Mouse (Mus musculus) megakaryocyte, embryonic 14.5 days (primary cell): ENCODE data around the gene Morc4. TPM values are rescaled to one million over a fixed set of nuclear protein-coding genes. Genes with fewer than 3 reads are reported as not detected.

Experiments
- H3K27me3 ChIP-seq: replicated peaks from 2 replicates; pipeline ENCODE3; 2012; ENCODE audit warnings: inconsistent platforms
- H3K36me3 ChIP-seq: replicated peaks from 2 replicates; pipeline ENCODE3; 2012; ENCODE audit warnings: low read length, inconsistent platforms, mixed read lengths
- H3K4me1 ChIP-seq: 2 replicates; pipeline ENCODE4 v1.6.1; 2012; ENCODE audit warnings: inconsistent platforms
- H3K4me3 ChIP-seq: replicated peaks from 2 replicates; pipeline ENCODE3; 2012; ENCODE audit warnings: moderate library complexity, mild to moderate bottlenecking, inconsistent platforms
- H3K9me3 ChIP-seq: 2 replicates; pipeline ENCODE4 v1.6.1; 2012; ENCODE audit warnings: inconsistent platforms
- FLI1 ChIP-seq: IDR thresholded peaks from 2 replicates; pipeline ENCODE4 v1.6.1; 2012; ENCODE audit warnings: low read length, inconsistent platforms, mixed read lengths
- GATA1 ChIP-seq: IDR thresholded peaks from 3 replicates; pipeline ENCODE4 v1.6.1; 2012; ENCODE audit warnings: mixed read lengths, low read length, inconsistent platforms, borderline replicate concordance
- polyA plus RNA-seq: library from polyadenylated mRNA; stranded (reverse); fragments of >175 nt; gene quantifications from 2 replicates; pipeline ENCODE4 v1.2.3, GENCODE M21; 2012; ENCODE audit warnings: low replicate concordance; ENCODE audit not compliant: insufficient read depth

Gene Morc4
- polyA plus RNA-seq, 1 experiment: not detected

DNA sequence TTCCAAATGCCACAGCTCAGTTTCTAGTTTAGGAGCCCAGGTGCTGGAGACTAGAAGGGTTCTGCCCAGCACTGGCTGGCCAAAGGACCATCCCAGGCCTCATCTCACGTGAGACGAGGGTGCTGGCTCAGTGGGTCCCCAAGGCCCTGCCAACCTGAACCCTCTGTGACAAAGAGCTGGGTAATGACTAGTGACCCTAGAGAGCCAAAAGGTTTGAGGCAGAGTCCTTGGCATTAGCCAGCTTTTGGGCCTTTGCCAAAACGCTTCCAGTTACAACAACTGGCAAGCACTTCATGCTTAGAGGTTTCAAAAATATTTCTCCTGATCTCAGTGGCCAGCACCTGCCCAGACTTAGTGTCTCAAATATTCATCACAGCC, 88.4 kb downstream of the Morc4 start:
- TF ChIP-seq GATA1: no peak
- no peak for TF ChIP-seq FLI1
- H3K36me3 ChIP-seq: no peaks in the 10 kb centered on the region
- H3K4me3 ChIP-seq: no peak overlapping the region
- peaks cover 23% of the 10 kb centered on the region for H3K27me3 ChIP-seq
- H3K4me1 ChIP-seq: no peaks in the 10 kb centered on the region
- H3K9me3 ChIP-seq: no peaks in the 10 kb centered on the region

DNA sequence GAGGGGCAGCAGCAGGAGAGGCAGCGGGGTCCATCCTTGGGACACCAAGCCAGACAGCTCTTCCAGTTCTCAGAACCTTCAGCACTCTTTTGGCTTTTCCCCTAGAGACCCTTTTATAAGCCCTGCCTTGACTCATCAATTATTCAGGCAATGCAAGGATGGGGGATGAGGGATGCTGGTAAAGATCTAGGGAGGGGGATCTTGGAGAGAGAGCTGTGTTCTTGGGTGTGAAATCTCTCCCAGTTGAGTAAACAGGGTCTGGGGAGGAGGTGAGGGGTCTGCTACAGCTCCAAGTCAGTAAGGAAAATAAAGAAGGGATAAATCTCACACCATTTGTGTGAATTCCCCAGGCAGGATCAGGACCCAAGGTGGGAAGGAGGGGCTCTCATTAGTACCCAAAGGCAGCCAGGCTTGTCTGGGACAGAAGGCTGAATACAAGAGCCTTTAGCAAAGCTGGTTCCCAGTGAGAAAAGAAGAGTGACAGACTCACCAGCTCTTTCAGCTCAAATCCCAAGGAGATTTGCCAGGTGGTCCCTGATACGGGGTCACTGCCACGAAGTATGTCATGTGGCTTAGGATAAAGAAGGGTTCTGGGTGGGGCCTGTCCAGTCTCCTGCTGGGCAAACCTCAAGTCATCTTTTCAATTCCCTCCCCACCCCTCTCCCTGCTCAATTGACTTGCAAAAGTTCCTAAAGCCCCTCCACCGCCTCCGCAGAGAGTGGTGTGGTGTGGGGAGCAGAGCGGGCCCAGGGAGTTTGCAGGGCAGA, 89.0 kb downstream of the Morc4 start, which contains the start of gene Ripply1:
Gene Ripply1, minus strand, starts transcription at position 76 of the 767 bp plus-strand sequence.
- no peak for TF ChIP-seq GATA1
- TF ChIP-seq FLI1: no peak

DNA sequence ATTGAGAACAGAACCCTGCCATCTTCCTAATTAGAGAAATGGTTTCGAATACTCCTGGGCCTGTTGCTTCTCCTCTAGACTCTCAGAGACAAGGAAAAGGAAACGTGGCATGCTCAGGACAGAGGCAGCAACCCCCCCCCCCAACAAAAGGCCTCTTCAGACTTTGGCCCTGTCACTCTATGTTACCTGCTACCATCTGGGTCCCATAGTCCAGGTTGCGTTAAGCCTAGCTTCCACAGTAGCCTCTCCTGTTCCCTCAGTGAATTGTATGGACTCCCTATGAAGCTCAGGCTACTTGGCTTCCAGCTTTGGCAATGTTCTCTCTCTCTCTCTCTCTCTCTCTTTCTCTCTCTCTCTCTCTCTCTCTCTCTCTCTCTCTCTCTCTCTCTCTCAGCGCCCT, 89.9 kb downstream of the Morc4 start:
- H3K27me3 ChIP-seq: peaks cover 23% of the 10 kb centered on the region
- no peaks in the 10 kb centered on the region for H3K36me3 ChIP-seq
- H3K9me3 ChIP-seq: no peaks in the 10 kb centered on the region
- no peak for TF ChIP-seq GATA1
- no peak for TF ChIP-seq FLI1
- H3K4me1 ChIP-seq: no peaks in the 10 kb centered on the region
- no peak overlapping the region for H3K4me3 ChIP-seq

More for the DNA sequence above, 89.0 kb downstream of the Morc4 start, which contains the start of gene Ripply1:
- Histone ChIP-seq H3K4me3 (no peak within 1 kb of the TSS), H3K4me1 (no peaks in the 10 kb centered on the region), H3K9me3 (no peaks in the 10 kb centered on the region), H3K36me3 (no peaks in the 10 kb centered on the region), H3K27me3 (peaks cover 23% of the 10 kb centered on the region)

DNA sequence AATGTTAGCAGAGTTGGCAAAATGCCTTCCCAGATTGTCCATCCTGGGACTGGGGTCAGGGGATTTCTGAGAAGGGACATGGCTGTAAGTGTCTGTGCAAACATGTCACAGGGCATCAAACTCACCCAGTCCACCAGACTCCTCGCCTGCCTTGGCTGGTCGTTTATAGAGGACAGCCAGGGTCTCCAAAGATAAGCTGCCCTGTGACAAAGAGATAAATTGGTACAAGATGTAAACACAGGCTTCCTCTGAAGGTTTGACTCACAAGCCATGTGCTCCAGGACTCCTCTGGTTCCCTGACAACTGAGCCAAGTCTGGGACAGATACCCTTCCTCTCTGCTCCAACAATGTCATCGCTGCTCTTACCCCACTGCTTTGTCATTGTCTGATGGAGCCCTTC, 90.5 kb downstream of the Morc4 start:
- no peaks in the 10 kb centered on the region for H3K36me3 ChIP-seq
- H3K4me1 ChIP-seq: no peaks in the 10 kb centered on the region
- peaks cover 26% of the 10 kb centered on the region for H3K27me3 ChIP-seq
- no peak for TF ChIP-seq GATA1
- H3K4me3 ChIP-seq: no peak overlapping the region
- no peaks in the 10 kb centered on the region for H3K9me3 ChIP-seq

DNA sequence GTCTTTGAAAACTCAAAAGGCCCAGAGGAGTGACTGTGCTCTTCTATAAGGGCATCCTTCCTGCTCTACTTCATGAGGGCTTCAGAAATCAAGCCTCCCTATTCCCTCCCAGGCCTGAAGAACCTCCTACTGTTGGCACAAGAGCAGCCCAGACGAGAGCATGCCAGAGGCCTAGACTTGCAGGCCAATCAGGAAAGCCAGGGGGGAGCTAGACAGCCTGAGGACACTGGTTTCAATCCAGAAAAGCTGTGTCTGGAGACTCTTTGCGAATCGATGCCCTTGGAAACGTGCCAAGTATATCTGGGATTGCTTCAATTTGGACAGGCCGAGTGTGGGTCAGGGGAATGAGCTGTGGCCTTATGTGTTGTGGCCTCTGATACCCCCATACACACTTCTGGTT, 92.1 kb downstream of the Morc4 start:
- peaks cover 35% of the 10 kb centered on the region for H3K27me3 ChIP-seq
- no peak overlapping the region for H3K4me3 ChIP-seq
- H3K9me3 ChIP-seq: no peaks in the 10 kb centered on the region
- TF ChIP-seq FLI1 (no peak), GATA1 (no peak)
- no peaks in the 10 kb centered on the region; the same call in 1 of the 2 replicates for H3K4me1 ChIP-seq
- H3K36me3 ChIP-seq: no peaks in the 10 kb centered on the region

DNA sequence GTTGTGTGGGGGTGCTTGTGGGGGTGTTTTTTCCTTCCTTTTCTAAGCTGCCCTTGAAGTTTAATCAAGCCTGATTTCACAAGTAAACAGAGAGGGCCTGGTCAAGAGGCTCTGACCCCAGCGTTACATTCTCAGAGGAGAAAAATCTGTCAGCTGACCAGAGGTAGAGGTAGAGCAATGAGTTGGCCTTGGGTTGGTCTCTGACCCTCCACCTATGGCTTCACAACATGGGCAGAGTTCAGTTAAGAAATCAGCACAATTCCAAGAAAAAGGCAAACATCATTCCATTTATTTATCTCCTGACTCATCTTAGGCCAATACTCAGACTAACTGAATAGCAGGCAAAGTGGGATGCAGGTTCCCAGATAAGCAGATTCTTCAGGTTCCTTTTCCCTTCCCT, 92.6 kb downstream of the Morc4 start:
- H3K4me3 ChIP-seq: no peak overlapping the region
- H3K36me3 ChIP-seq: no peaks in the 10 kb centered on the region
- no peak for TF ChIP-seq FLI1
- TF ChIP-seq GATA1: no peak
- H3K4me1 ChIP-seq: no peaks in the 10 kb centered on the region; the same call in 1 of the 2 replicates
- H3K9me3 ChIP-seq: no peaks in the 10 kb centered on the region
- H3K27me3 ChIP-seq: peaks cover 35% of the 10 kb centered on the region

DNA sequence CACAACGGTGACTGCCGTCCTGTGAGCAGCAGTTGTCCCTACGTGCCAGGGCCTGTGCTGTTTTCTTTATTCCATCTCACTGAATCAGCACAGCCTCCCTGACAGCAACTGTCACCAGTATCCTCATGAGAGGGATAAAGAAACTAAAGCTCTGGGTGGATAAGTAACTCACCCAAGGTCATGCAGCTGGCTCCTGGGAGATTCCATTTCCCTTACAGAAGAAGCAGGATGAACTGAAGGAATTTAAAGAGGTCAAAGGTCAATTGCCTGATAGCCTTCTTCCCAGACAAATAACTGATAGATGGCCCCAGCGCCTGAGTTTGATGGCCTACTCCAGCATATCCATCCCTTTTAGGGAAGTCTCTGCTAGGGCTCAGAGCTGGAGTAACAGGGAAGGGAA, 94.1 kb downstream of the Morc4 start:
- TF ChIP-seq GATA1: no peak
- TF ChIP-seq FLI1: no peak
- Histone ChIP-seq H3K4me1 (no peaks in the 10 kb centered on the region; the same call in 1 of the 2 replicates), H3K36me3 (no peaks in the 10 kb centered on the region), H3K4me3 (no peak overlapping the region), H3K9me3 (no peaks in the 10 kb centered on the region), H3K27me3 (peaks cover 33% of the 10 kb centered on the region)

DNA sequence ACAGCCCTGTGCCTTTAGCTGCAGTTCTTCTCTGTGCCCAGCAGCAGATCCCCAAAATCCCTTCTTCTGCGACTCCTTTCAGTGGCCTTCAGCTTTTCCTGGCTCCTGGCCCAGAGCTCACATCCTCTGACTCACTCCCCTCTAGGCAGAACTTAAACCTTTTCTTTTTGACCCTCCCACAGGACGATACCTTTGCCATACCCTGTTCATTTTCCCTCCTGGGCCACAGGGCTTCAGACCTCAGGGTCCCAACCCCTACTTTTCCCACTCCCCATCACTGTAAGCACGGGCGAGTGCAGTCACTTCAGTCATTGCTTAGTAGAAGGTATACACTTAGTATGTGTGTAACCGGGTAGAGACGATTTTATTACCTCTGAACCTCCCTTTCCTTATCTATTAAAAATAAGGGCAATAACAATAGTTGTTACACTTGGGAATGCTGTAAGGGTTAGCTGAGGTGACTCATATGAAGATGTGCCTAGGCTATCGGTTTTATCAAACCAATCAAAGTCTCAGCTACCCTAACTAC, 96.3 kb downstream of the Morc4 start:
- no peaks in the 10 kb centered on the region; the same call in 1 of the 2 replicates for H3K4me1 ChIP-seq
- H3K27me3 ChIP-seq: peaks cover 28% of the 10 kb centered on the region
- no peaks in the 10 kb centered on the region for H3K36me3 ChIP-seq
- no peak overlapping the region for H3K4me3 ChIP-seq
- no peak for TF ChIP-seq GATA1
- no peak for TF ChIP-seq FLI1
- no peaks in the 10 kb centered on the region for H3K9me3 ChIP-seq

DNA sequence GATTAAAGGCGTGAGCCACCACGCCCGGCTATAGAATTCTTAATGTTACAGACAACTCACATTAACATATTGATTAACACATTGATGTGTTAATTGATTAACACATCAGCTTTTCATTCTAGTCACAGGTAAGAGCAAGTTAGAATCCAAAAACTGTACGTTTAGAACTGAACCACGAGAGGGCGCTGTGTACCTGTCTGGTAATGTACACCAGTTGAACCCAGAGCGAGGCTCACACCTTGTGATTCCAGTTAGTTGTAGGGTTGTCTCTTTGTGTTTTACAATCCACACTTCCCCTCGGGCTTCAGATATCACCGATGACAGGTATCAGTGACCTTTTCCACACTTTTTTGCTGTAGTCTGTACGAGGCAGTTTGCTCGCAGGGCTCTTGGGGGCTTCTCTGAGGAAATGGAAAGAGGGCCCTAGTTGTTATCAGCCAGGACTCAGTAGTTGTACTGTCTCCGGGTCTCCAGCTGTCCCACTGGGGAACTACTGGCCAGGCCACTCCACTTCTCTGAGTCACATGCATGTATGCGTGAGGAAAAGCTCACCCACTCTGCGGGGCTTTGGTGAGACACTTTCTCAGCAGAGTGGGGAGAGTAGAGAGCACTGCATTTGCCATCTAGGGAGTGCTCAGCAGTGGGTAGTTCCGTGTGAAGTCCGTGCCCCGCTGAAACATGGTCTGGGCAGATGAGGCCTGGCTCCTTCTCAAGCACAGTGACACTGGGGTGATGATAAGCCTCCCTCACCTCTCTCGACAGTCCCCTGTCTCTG, 97.0 kb downstream of the Morc4 start:
- peaks cover 27% of the 10 kb centered on the region for H3K27me3 ChIP-seq
- no peak overlapping the region for H3K4me3 ChIP-seq
- no peaks in the 10 kb centered on the region; the same call in 1 of the 2 replicates for H3K4me1 ChIP-seq
- H3K36me3 ChIP-seq: no peaks in the 10 kb centered on the region
- TF ChIP-seq GATA1: no peak
- TF ChIP-seq FLI1: no peak
- H3K9me3 ChIP-seq: no peaks in the 10 kb centered on the region

Other genes with a start within 250 kb of the Morc4 start
- gene Tbc1d8b, start 186.7 kb downstream of the Morc4 start, polyA plus RNA-seq: 0.09 TPM in 1 of 2 replicates, not detected in the other
- gene Gm15013, start 157.2 kb downstream of the Morc4 start, polyA plus RNA-seq: not detected in 2 replicates
- gene Ripply1, start 89.3 kb downstream of the Morc4 start, polyA plus RNA-seq: not detected in 2 replicates
- gene Cldn2, start 70.8 kb downstream of the Morc4 start, polyA plus RNA-seq: not detected in 2 replicates
- 0.58 TPM in 1 of 2 replicates, not detected in the other for gene Rbm41, start 126.9 kb upstream of the Morc4 start, polyA plus RNA-seq
- gene Nup62cl, start 191.0 kb upstream of the Morc4 start, polyA plus RNA-seq: not detected in 2 replicates
- not detected in 2 replicates for gene Pih1h3b, start 191.2 kb upstream of the Morc4 start, polyA plus RNA-seq